Mouse (Mus musculus) 3T3-L1 (cell line): ENCODE data around the gene Olfr593.
"Not testable (repeated sequence)": the region's sequence is repeated elsewhere in the genome, so short reads cannot be mapped to it uniquely, and the experiment has no call there.

Source experiments
- DNase-seq: peaks from one replicate; pipeline ENCODE4 v3.0.0-alpha.2; 2015; ENCODE audit warnings: low read depth, low spot score

Gene Olfr593

DNA sequence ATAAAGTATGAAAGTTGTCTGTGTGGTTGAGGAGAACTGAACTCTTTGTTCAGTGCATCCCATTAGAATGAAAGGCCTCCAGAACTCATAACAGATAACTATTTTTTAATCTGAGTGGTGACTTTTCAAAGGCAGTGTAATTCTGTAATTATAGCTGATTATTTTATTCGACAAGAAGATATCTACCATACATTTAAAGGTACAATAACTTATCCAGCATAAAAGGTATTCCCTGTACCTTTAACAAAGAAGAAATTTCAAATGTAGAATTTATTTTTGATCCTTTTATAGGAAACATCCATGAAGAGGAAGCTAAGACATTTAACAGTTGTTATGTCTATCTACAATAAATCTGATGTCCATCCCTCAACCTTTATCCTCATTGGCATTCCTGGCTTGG, at the start of gene Olfr593:
TSS of gene Olfr593 (plus strand) at position 301 of the 400 bp plus-strand sequence.
- no peak for DNase-seq

DNA sequence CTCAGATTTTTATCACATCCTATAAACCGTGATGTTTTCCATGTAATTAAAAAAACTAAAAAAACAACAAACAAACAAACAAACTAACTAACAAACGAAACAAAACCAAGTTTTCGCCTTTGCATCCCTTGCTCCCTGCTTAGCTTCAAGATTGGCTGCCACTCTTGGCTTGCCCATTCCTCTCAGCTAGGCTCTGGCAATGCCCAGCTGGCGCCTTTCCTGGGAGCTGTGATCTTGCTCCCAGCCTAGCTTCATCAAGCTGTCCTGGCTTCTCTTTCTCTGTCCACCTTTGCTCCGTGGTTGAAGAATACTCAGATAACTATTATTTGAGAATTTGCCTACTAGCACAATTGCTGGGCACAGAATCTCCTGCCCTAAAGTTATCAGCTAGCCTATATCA, 42.0 kb upstream of the Olfr593 start:
- DNase-seq: no peak

DNA sequence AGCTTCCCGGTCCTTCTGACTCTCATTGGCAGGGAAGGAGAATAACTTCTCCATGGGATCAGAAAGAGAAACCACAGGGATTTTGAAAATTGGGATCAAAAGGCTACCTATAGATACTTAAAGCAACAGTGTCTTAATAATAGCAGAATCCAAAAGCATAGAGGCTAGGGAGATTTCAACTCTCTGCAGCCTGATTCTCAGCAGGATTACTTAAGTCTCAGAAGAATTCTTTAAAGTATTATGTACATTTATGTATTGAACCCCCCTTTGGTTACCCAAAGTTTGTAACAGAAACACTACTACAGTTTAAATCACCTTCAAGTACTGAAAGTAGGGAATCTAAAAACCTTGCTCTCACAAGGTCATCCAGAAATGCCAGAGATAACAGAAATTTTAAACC, 33.4 kb upstream of the Olfr593 start, which contains the start of gene Olfr591:
TSS of gene Olfr591 (minus strand) at position 101 of the 400 bp plus-strand sequence.
- no peak for DNase-seq

DNA sequence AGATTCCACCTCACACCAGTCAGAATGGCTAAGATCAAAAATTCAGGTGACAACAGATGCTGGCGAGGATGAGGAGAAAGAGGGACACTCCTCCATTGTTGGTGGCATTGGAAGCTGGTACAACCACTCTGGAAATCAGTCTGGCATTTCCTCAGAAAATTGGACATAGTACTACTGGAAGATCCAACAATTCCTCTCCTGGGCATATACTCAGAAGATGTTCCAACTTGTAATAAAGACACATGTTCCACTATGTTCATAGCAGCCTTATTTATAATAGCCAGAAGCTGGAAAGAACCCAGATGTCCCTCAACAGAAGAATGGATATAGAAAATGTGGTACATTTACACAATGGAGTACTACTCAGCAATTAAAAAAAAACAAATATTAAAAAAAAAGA, 27.2 kb upstream of the Olfr593 start, which contains the start of gene Olfr592:
TSS of gene Olfr592 (plus strand) at position 301 of the 400 bp plus-strand sequence.
- not testable (repeated sequence) for DNase-seq

DNA sequence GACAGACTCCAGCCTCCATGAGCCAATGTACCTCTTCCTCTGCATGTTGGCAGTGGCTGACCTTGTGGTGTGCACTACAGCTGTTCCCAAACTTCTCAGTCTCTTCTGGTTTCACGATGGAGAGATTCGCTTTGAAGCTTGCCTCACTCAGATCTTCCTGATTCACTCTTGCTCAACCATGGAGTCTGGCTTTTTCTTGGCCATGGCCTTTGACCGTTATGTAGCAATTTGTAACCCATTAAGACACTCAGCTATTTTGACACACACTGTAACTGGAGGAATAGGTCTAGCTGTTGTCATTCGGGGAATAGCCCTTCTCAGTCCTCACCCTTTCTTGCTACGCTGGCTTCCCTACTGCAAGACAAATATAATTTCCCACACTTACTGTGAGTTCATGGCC, 388 bp downstream of the Olfr593 start:
- not testable (repeated sequence) for DNase-seq

DNA sequence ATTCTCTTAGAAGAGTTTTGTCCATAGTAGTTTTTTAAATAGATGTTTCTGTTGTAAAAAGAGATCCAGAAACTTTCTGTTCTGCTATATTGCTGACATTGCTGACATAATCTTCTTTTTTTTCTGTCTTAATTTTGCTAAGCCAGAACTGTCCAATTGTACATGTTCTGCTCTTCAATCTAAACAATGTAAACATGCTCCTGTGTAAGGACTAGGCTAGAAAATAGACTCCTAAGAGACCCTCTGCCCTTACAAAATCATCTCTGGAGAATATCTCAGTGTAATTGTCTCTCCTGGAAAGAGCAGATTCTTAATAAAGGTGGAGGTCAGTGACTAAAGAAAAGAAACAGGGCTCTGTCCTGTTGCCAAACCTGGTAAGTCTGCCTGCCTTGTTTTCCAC, 5.0 kb downstream of the Olfr593 start, which contains the start of gene Olfr594:
TSS of gene Olfr594 (plus strand) at position 301 of the 400 bp plus-strand sequence.
- DNase-seq: no peak

DNA sequence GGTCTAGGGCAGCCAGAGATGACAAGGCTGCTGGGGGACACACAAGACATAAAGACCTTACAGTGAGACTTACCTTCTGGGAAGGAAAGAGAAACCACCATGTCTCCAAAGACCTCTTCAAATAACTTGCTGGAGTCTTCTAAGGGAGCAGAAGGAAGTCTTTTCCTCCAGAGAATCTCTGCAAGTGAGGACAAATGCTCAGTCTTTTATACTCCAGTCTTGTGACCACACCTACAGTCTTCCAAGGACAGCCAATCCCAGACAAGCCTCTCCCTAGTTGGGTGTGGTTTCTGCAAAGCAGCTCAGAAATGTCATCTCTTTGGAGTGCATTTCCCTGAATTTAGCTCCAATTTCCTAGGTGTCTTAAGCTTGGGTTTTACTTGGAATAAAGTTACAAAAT, 40.7 kb downstream of the Olfr593 start, which contains the start of gene Usp17ld:
TSS of gene Usp17ld (minus strand) at position 101 of the 400 bp plus-strand sequence.
- not testable (repeated sequence) for DNase-seq
